Mouse (Mus musculus): ENCODE data around the gene Pcbd1. TPM values are rescaled to one million over a fixed set of nuclear protein-coding genes. Genes with fewer than 3 reads are reported as not detected.

Pcbd1 gene
- polyA plus RNA-seq, 1 experiment from 2014 or later: 134 TPM

Small RNAs within 50 kb of the gene (microRNA-seq; reads per million reads assigned to microRNA genes)
- not detected for gene Gm44308

Other genes starting within 250 kb of the Pcbd1 start
- gene Sgpl1, start 58.4 kb downstream of the Pcbd1 start, polyA plus RNA-seq (2015; fragmentation: Nextera tagmentation; extraction: Ambion mirVana): 12.5 and 15.6 TPM in 2 replicates
- not detected in 2 replicates for gene Tbata, start 82.6 kb downstream of the Pcbd1 start, polyA plus RNA-seq (2015; fragmentation: Nextera tagmentation; extraction: Ambion mirVana)
- gene Adamts14, start 184.1 kb downstream of the Pcbd1 start, polyA plus RNA-seq (2015; fragmentation: Nextera tagmentation; extraction: Ambion mirVana): 0.16 and 0.21 TPM in 2 replicates
- not detected in 2 replicates for gene Prf1, start 208.5 kb downstream of the Pcbd1 start, polyA plus RNA-seq (2015; fragmentation: Nextera tagmentation; extraction: Ambion mirVana)